Mouse (Mus musculus): Measurements from ENCODE around the gene Adar. TPM values are rescaled to one million over a fixed set of nuclear protein-coding genes. Genes with fewer than 3 reads are reported as not detected.

Adar gene
- polyA plus RNA-seq, 1 experiment from 2014 or later, result 23.4 TPM

DNA sequence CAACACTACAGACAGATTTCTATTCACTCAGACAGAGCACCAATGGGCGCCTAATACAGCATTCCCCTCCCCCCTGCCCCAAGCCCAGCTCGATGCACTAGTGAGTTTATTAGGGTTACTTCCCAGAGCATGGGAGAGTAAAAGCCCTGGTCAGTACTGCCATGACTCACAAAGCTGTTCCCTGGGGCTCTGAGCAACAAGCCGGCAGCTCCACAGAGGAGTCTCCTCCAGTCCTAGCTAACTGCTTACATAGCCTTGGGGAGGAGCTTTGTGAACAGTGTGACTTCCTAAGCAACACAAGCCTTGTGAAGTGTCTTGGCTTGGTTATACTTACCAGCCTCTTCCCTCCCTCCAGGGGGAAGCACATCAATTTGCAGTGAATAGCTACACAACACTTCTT is 11.2 kb upstream of the Adar start:
- no peak overlapping the region for H3K27ac ChIP-seq
- WGBS, result 52% methylated on average over 3 of the region's 3 CpGs
- no peak overlapping the region for H3K4me3 ChIP-seq

DNA sequence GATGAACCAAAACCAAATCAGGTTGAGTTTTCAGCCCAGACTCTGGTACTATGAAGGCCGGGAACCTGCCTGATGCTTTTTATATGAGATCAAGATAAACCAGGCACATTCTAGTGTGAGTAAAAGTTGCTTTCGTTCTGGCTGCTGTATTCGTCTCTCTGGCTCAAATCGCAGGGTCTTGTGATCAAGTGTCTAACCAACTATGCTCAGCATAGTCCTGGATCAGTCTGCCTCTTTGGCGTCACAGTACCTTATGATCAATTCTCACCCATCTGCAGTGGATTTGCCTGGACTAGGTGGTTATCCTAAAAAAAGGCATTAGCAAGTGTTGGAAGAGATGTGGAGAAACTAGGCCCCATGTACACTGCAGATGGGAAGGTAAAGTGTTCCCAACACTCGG is 10.8 kb upstream of the Adar start:
- Histone ChIP-seq H3K36me3 (no peaks in the 10 kb centered on the region), H3K9ac (no peak overlapping the region), H3K9me3 (replicated peaks) (no peaks in the 10 kb centered on the region), H3K4me2 (replicated peaks) (no peak overlapping the region), H3K27me3 (no peaks in the 10 kb centered on the region), H3K27ac (no peak overlapping the region), H3K4me3 (no peak overlapping the region), H3K4me1 (no peaks in the 10 kb centered on the region)
- WGBS, result 79% methylated on average over 6 of the region's 6 CpGs
- no peak for ATAC-seq (ENCODE audit: low FRiP score)

More for the DNA sequence above, 11.2 kb upstream of the Adar start:
- H3K4me1 ChIP-seq, result no peaks in the 10 kb centered on the region
- H3K9ac ChIP-seq, result no peak overlapping the region
- H3K9me3 ChIP-seq (replicated peaks), result no peaks in the 10 kb centered on the region
- no peak for ATAC-seq (ENCODE audit: low FRiP score)
- no peaks in the 10 kb centered on the region for H3K27me3 ChIP-seq
- H3K4me2 ChIP-seq (replicated peaks), result no peak overlapping the region
- no peaks in the 10 kb centered on the region for H3K36me3 ChIP-seq

DNA sequence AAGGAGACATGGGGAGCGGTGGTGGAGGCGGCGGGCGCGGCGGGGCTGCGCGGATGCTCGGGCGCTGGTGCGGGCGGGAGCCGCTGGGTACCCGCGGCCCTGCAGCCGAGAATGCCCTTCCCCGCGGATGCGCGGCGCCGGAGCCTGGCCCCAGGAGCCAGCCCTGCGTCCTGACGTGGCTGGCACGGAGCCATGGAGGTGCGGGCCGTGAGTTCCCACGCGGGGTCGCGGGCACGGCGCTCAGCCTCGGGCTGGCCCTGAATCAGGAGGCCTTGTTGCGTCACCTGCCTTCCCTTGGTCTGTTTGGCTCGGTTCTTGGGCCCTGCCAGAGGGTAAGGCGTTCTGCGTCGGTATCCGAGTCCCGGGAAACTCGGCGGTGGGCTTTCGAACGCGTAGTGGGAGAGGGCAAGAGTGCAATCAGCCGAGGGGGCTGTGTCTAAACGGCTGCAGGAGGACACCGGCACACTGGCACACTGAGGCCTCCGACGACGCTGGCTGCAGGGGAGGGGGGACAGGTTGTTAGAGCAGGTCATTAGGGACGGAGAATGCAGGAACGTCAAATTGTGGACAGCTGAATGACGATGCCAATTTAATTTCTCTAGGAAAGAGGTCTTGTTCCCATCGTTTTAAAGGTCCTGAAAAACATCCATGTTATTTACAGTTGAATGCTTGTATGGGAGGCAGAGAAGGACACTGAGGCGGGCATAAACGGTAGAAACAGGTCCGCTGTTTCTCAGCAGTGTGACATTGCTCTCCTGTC is 565 bp downstream of the Adar start:
- peak; percentile 74 for ATAC-seq (ENCODE audit: low FRiP score)
- Histone ChIP-seq H3K27ac (peak overlapping the region; percentile 89), H3K9me3 (replicated peaks) (no peaks in the 10 kb centered on the region), H3K4me1 (peaks cover 10% of the 10 kb centered on the region), H3K9ac (peak overlapping the region; percentile 97), H3K4me3 (peak overlapping the region; percentile 100), H3K36me3 (no peaks in the 10 kb centered on the region), H3K4me2 (replicated peaks) (peak overlapping the region; percentile 82), H3K27me3 (peaks cover 15% of the 10 kb centered on the region; the same call in 1 of the 2 replicates)
- WGBS, result 2% methylated on average over 58 of the region's 59 CpGs

DNA sequence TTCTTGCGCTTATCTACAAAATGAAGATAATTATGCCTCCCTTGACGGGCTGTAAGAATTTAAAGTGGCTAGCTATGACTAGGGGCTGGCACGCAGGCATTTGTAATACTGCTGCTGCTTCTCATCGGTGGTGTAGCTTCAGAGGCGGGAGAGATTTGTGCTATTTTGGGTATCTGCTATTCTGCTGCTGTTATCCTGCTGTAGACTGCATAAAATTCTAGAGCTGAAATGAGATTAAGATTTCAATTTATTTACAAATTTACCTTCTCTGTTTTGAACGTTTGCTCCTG is 1.1 kb downstream of the Adar start:
- no peak for ATAC-seq (ENCODE audit: low FRiP score)
- Histone ChIP-seq H3K27ac (no peak overlapping the region), H3K36me3 (no peaks in the 10 kb centered on the region), H3K4me2 (replicated peaks) (peak overlapping the region; percentile 82), H3K9ac (peak overlapping the region; percentile 97), H3K4me3 (peak overlapping the region; percentile 100), H3K9me3 (replicated peaks) (no peaks in the 10 kb centered on the region), H3K27me3 (peaks cover 15% of the 10 kb centered on the region; the same call in 1 of the 2 replicates), H3K4me1 (peaks cover 10% of the 10 kb centered on the region)
- WGBS, result 64% methylated on average over 6 of the region's 6 CpGs

DNA sequence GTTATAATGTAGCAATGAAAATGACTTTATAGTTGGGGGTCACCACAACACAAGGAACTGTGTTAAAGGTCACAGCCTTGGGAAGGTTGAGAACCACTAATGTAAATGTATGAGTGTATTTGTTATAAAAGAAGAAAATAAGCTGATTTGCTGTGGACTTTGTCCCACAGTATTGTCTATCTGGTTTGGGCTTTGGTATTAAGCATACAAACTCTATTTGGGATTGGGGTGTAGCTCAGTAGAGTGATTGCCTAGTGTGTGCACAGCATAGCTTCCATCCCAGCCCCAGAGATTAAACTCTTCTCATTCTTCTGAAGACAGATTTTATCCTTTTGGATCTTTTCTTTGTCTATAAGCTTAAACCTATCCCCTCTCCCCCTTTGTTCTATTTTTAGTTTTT is 7.2 kb downstream of the Adar start:
- H3K4me2 ChIP-seq (replicated peaks), result no peak overlapping the region
- H3K4me3 ChIP-seq, result no peak overlapping the region
- H3K4me1 ChIP-seq, result no peaks in the 10 kb centered on the region; the same call in none of the 2 replicates
- H3K27me3 ChIP-seq, result no peaks in the 10 kb centered on the region
- no peaks in the 10 kb centered on the region for H3K9me3 ChIP-seq (replicated peaks)
- no peaks in the 10 kb centered on the region for H3K36me3 ChIP-seq
- H3K9ac ChIP-seq, result no peak overlapping the region
- H3K27ac ChIP-seq, result no peak overlapping the region
- ATAC-seq (ENCODE audit: low FRiP score), result no peak

DNA sequence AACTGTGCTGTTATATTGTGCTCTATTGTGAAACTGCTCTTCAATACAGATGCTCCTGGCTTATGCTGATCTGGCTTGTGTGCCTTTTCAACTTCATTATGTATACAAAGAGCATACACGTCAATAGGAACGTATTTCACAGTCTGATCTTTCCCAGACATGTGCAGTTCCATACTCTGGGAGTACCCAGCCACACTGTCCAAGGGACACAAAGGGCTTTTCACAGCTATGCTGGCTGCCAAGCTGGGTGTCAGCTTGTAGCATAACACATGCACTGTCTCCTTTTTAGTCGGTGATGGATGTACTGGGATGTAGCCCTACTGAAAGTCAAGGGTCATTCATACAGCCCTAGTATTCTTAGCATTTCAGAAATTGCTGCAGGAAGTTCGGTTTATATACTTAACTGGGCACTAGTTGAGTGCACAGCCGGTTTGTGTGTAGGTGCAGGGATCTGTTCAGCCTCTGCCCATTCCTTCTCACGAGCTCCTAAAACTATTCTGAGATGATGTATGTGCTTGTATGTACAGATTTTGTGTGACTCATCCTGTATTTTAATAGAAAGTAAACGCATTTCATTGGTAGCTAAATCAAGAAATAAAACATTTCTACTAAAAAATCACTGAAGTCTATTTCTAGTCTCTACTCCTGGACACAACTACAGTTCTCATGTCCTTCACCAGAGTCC is 8.7 kb downstream of the Adar start:
- H3K4me2 ChIP-seq (replicated peaks), result no peak overlapping the region
- peak overlapping the region; percentile 1; the same call in 1 of the 2 replicates for H3K9ac ChIP-seq
- no peaks in the 10 kb centered on the region; the same call in none of the 2 replicates for H3K4me1 ChIP-seq
- H3K27me3 ChIP-seq, result no peaks in the 10 kb centered on the region
- no peak overlapping the region for H3K4me3 ChIP-seq
- no peaks in the 10 kb centered on the region for H3K9me3 ChIP-seq (replicated peaks)
- H3K27ac ChIP-seq, result peak overlapping the region; percentile 48; the same call in 1 of the 2 replicates
- peak; percentile 75 for ATAC-seq (ENCODE audit: low FRiP score)
- no peaks in the 10 kb centered on the region for H3K36me3 ChIP-seq
- 68% methylated on average over 7 of the region's 7 CpGs for WGBS

DNA sequence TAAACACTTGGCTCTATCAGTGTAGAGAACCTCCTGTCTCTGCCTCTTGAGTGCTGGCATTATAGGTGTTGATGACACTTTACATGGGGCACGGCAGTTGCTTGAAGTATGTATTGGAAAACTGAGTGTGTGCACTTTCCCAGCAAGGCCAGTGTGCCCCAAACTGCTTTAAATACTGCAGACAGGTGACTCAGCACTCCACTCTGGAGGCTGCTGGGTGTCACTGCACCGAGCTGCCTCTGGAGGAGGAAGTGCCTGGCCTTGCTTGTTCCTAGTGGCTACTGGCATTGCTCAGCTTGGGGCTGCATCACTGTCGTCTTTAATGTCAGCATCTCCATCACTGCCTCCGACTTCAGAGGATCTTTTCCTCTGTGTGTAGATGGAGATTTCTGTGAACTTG is 12.2 kb downstream of the Adar start:
- Histone ChIP-seq H3K9me3 (replicated peaks) (no peaks in the 10 kb centered on the region), H3K4me1 (peaks cover 17% of the 10 kb centered on the region), H3K4me3 (no peak overlapping the region), H3K36me3 (no peaks in the 10 kb centered on the region), H3K27ac (no peak overlapping the region), H3K27me3 (no peaks in the 10 kb centered on the region), H3K4me2 (replicated peaks) (no peak overlapping the region), H3K9ac (no peak overlapping the region)
- ATAC-seq (ENCODE audit: low FRiP score), result no peak
- 16% methylated on average over 4 of the region's 4 CpGs for WGBS

DNA sequence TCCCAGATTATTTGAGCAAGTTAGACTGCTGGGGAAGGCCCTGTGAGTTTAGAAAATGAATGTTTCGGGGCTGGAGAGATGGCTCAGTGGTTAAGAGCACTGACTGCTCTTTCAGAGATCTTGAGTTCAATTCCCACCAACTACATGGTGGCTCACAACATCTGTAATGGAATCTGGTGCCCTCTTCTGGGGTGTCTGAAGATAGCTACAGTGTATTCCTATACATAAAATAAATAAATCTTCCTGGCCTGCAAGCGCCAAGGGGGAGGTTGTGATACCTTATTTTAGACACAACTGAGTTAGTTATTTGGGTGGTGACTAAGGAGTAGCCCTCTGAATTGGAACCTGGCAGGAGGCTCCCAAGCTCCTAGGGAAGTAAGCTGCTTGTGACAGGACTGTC is 14.0 kb downstream of the Adar start:
- Histone ChIP-seq H3K9me3 (replicated peaks) (no peaks in the 10 kb centered on the region), H3K27me3 (no peaks in the 10 kb centered on the region), H3K27ac (no peak overlapping the region), H3K9ac (no peak overlapping the region), H3K4me2 (replicated peaks) (no peak overlapping the region), H3K4me3 (no peak overlapping the region), H3K4me1 (peaks cover 17% of the 10 kb centered on the region), H3K36me3 (no peaks in the 10 kb centered on the region)
- ATAC-seq (ENCODE audit: low FRiP score), result no peak
- WGBS, result 81% methylated on average over 2 of the region's 2 CpGs

DNA sequence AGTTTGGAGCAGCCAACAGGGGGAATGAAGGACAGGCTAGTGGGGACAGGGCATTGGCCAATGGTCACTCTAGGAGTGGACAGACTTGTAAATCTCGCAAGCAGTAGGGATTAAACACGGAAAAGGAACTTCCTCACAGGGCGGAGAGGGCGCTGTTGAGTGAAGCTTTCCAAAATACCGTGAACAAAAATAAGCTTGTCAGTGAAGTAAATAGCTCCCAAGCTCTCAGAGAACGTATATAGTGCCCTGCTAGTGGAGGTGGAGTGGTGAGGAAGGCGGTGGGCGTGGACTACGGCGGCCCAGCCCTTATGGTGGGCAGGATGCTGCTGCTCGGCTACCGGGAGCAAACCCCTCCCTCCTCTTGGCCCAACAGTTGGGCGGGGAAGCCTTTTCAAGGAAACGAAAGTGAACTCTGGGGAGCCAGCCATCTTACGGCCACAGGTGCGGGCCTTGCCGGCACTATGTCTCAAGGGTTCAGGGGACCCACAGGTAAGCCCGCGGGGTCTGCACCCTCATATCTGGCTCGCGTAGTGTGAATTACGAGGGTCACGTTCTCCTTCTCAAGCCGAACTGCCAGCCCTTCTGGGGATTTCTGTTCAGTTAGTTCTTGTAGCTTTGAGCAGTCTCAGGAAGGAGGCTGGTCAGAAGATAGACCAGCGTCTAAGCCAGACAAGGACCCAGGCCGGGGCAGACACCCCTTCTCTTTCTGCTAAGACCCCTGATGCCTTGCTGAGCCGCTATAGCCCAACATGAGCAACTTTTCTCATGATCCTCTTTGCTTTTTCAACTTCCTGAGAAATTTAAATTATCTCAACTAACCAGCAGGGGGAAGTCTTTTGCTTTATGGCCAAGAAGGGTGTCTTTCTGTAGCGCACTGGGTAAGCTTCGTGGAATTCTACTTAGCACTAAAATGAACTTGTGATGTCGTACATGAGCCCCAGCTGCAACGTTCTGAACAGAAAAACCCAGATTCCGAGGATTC is 15.8 kb downstream of the Adar start:
- WGBS, result 3% methylated on average over 32 of the region's 32 CpGs

DNA sequence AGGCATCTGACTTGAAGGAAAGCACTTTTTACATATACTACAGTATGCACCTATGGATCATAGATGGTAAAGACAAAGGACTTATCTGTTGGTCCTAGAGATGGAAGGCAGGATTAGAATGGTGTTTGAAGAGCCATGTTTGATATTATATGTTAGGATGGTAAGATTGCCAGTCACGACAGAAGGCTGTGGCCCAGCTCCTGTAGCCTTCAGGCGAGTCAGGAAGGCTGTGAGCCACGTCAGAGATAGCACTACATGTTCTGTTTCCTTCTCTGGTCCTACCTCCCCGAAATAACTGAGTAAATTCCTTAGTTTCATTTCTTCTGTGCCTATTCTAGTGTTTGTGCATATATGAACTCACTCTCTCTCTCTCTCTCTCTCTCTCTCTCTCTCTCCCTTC is 17.3 kb downstream of the Adar start:
- Histone ChIP-seq H3K27me3 (no peaks in the 10 kb centered on the region), H3K9me3 (replicated peaks) (no peaks in the 10 kb centered on the region), H3K27ac (no peak overlapping the region), H3K9ac (no peak overlapping the region), H3K4me3 (no peak overlapping the region), H3K36me3 (peaks cover 14% of the 10 kb centered on the region), H3K4me1 (peaks cover 17% of the 10 kb centered on the region), H3K4me2 (replicated peaks) (no peak overlapping the region)
- ATAC-seq (ENCODE audit: low FRiP score), result no peak
- WGBS, result 82% methylated on average over 4 of the region's 4 CpGs

More for the DNA sequence above, 15.8 kb downstream of the Adar start:
- H3K4me3 ChIP-seq, result peak overlapping the region; percentile 43
- H3K4me1 ChIP-seq, result peaks cover 17% of the 10 kb centered on the region
- H3K27ac ChIP-seq, result 0 out of 2 replicates have a peak overlapping the region, but pooled peaks have one; percentile 23
- peak; percentile 76 for ATAC-seq (ENCODE audit: low FRiP score)
- peak overlapping the region; percentile 13 for H3K9ac ChIP-seq
- H3K36me3 ChIP-seq, result peaks cover 1% of the 10 kb centered on the region
- no peaks in the 10 kb centered on the region for H3K9me3 ChIP-seq (replicated peaks)
- peak overlapping the region; percentile 67 for H3K4me2 ChIP-seq (replicated peaks)
- no peaks in the 10 kb centered on the region for H3K27me3 ChIP-seq

DNA sequence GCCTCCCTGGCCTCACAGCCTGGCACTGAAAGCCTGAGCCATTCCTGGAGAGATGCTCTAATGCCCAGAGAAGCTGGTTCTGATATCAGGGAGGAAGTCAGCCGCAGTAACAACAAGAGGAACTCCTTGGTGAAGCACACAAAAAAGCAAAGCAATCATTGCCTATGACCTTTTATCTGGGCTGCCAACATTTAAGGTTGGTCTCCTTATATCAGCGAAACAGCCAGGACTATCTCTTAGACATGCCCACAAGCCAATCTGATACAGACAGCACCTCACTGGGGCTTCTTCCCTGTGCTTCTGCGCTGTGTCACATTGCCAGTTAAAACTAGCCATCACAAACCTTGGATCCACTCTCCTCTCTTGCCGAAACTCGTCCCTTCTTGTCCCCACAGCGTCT is 23.7 kb downstream of the Adar start:
- no peaks in the 10 kb centered on the region for H3K27me3 ChIP-seq
- no peak overlapping the region for H3K9ac ChIP-seq
- WGBS, result 95% methylated on average over 6 of the region's 6 CpGs
- no peak overlapping the region for H3K4me3 ChIP-seq
- no peak for ATAC-seq (ENCODE audit: low FRiP score)
- H3K27ac ChIP-seq, result no peak overlapping the region
- H3K4me1 ChIP-seq, result no peaks in the 10 kb centered on the region
- no peaks in the 10 kb centered on the region for H3K9me3 ChIP-seq (replicated peaks)
- H3K36me3 ChIP-seq, result peaks cover 64% of the 10 kb centered on the region
- no peak overlapping the region for H3K4me2 ChIP-seq (replicated peaks)

DNA sequence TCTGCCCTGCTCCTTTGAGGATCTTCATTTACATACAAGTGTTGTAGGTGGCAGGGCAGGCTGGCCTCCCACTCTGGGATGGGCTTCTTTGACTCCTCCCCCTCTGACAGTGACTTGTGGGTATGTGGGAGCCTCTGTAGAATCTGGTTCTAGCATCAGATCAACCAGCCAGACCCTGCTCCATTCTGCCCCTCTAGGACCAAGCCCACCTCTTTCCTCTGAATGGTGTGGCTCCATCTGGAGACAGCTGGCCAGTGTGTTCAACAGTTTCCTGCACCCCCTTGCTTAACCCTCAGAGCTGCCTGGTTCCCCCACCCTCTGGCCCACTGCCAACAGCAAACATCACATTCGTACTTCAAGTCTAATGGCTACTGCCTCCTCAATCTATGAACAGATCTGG is 37.5 kb downstream of the Adar start:
- no peak overlapping the region for H3K4me3 ChIP-seq
- H3K9ac ChIP-seq, result no peak overlapping the region
- 52% methylated on average over 1 of the region's 1 CpGs for WGBS
- H3K36me3 ChIP-seq, result peaks cover 89% of the 10 kb centered on the region
- H3K27ac ChIP-seq, result no peak overlapping the region
- no peak overlapping the region for H3K4me2 ChIP-seq (replicated peaks)
- no peak for ATAC-seq (ENCODE audit: low FRiP score)
- H3K4me1 ChIP-seq, result 0 out of 2 replicates have a peak, but pooled peaks cover 7% of the 10 kb centered on the region
- no peaks in the 10 kb centered on the region for H3K9me3 ChIP-seq (replicated peaks)
- no peaks in the 10 kb centered on the region for H3K27me3 ChIP-seq
